Mouse (Mus musculus) brain, adult 10 weeks (tissue): ENCODE results near the gene Mymk. TPM values are rescaled to one million over a fixed set of nuclear protein-coding genes. Genes with fewer than 3 reads are reported as not detected.

Source experiments
- polyA plus RNA-seq: library from polyadenylated mRNA; stranded (reverse); fragments of 350-450 nt; fragmentation: Illumina TruSeq; extraction: RNeasy Lipid Tissue Mini Kit (QIAGEN cat#74804); gene quantifications from one replicate; pipeline ENCODE4 v1.2.3, GENCODE M21; 2015; ENCODE audit warnings: low read depth, low replicate concordance

Mymk gene
- not detected for polyA plus RNA-seq

GRCm38 (mm10) chr2:27071978-27072377 lies at the start of gene Mymk:
Mymk (minus strand) TSS chr2:27072179.

GRCm38 (mm10) chr2:27079152-27079584 lies 7.2 kb upstream of the Mymk start, which contains the start of gene Adamtsl2:
Adamtsl2 (plus strand) TSS chr2:27079379.

GRCm38 (mm10) chr2:27027618-27028436 lies 44.2 kb downstream of the Mymk start, which contains the start of gene Slc2a6:
Slc2a6 (minus strand) TSS chr2:27027998.

Other genes starting within 250 kb of the Mymk start
- not detected for gene Abo, start 207.2 kb downstream of the Mymk start, polyA plus RNA-seq
- gene Surf6, start 169.3 kb downstream of the Mymk start, polyA plus RNA-seq: 20.5 TPM
- 54.1 TPM for gene Med22, start 161.5 kb downstream of the Mymk start, polyA plus RNA-seq
- gene Rpl7a, start 161.4 kb downstream of the Mymk start, polyA plus RNA-seq: 866 TPM
- gene Surf2, start 155.8 kb downstream of the Mymk start, polyA plus RNA-seq: 68.7 TPM
- 161 TPM for gene Surf1, start 155.6 kb downstream of the Mymk start, polyA plus RNA-seq
- gene Surf4, start 138.3 kb downstream of the Mymk start, polyA plus RNA-seq: 51.1 TPM
- not detected for gene Stkld1, start 138.1 kb downstream of the Mymk start, polyA plus RNA-seq
- 66.6 TPM for gene Rexo4, start 107.8 kb downstream of the Mymk start, polyA plus RNA-seq
- gene Adamts13, start 98.8 kb downstream of the Mymk start, polyA plus RNA-seq: 4.2 TPM
- 44.5 TPM for gene Cacfd1, start 62.3 kb downstream of the Mymk start, polyA plus RNA-seq
- gene Slc2a6, start 44.2 kb downstream of the Mymk start, polyA plus RNA-seq: 21.4 TPM
- gene Adamtsl2, start 7.2 kb upstream of the Mymk start, polyA plus RNA-seq: 16.1 TPM
- 85.0 TPM for gene Fam163b, start 70.3 kb upstream of the Mymk start, polyA plus RNA-seq
- 0.40 TPM for gene Dbh, start 93.1 kb upstream of the Mymk start, polyA plus RNA-seq
- gene Sardh, start 176.2 kb upstream of the Mymk start, polyA plus RNA-seq: 8.9 TPM